Mouse (Mus musculus) CH12.LX (cell line): ENCODE measurements at regions not wholly inside any gene's neighbourhood (a gene's known extent, or its start where the extent isn't known, plus 50 kb on each side); places are given as distances from the start of the nearest gene placed in this dataset.

Source experiments
- CTCF ChIP-seq, 2 experiments: IDR thresholded peaks in 1 of 2; conservative IDR thresholded peaks in 1 of 2; 2 replicates each; pipeline ENCODE4 v1.5.1; 2011 to 2012; ENCODE audit warnings: low read depth in 2 of 2, low read length in 2 of 2, improper control_type of control experiment in 1 of 2, inconsistent platforms in 1 of 2, mild to moderate bottlenecking in 1 of 2, moderate library complexity in 1 of 2
- ELF1 ChIP-seq: IDR thresholded peaks from 2 replicates; pipeline ENCODE4 v1.6.1; 2014; ENCODE audit warnings: low read depth, mild to moderate bottlenecking, inconsistent platforms, low read length, improper control_type of control experiment
- EP300 ChIP-seq: IDR thresholded peaks from 2 replicates; pipeline ENCODE4 v1.6.1; 2011; ENCODE audit warnings: low read length, improper control_type of control experiment
- HCFC1 ChIP-seq: IDR thresholded peaks from 2 replicates; pipeline ENCODE4 v1.6.1; 2012; ENCODE audit warnings: low read depth, mild to moderate bottlenecking, inconsistent platforms, low read length, improper control_type of control experiment
- MAX ChIP-seq: IDR thresholded peaks from 2 replicates; pipeline ENCODE4 v1.6.1; 2011; ENCODE audit warnings: low read length, improper control_type of control experiment
- NELFE ChIP-seq: IDR thresholded peaks from 2 replicates; pipeline ENCODE4 v1.6.1; 2011; ENCODE audit warnings: low read depth, low read length, improper control_type of control experiment
- POLR2A ChIP-seq: IDR thresholded peaks from 2 replicates; pipeline ENCODE4 v1.6.1; 2011; ENCODE audit warnings: low read depth, mild to moderate bottlenecking, improper control_type of control experiment, low read length
- RAD21 ChIP-seq: IDR thresholded peaks from 2 replicates; pipeline ENCODE4 v1.6.1; 2011; ENCODE audit warnings: low read depth, mild to moderate bottlenecking, low read length, improper control_type of control experiment, moderate library complexity
- SIN3A ChIP-seq: IDR thresholded peaks from 2 replicates; pipeline ENCODE4 v1.6.1; 2012; ENCODE audit warnings: low read length, improper control_type of control experiment, inconsistent platforms
- TCF12 ChIP-seq: IDR thresholded peaks from 2 replicates; pipeline ENCODE4 v1.6.1; 2014; ENCODE audit warnings: low read depth, mild to moderate bottlenecking, inconsistent platforms, low read length, improper control_type of control experiment
- USF1 ChIP-seq: IDR thresholded peaks from 2 replicates; pipeline ENCODE4 v1.6.1; 2014; ENCODE audit warnings: low read depth, mild to moderate bottlenecking, inconsistent platforms, low read length, improper control_type of control experiment
- ZNF384 ChIP-seq: IDR thresholded peaks from 2 replicates; pipeline ENCODE4 v1.6.1; 2012; ENCODE audit warnings: low read depth, low read length, improper control_type of control experiment, inconsistent platforms

DNA sequence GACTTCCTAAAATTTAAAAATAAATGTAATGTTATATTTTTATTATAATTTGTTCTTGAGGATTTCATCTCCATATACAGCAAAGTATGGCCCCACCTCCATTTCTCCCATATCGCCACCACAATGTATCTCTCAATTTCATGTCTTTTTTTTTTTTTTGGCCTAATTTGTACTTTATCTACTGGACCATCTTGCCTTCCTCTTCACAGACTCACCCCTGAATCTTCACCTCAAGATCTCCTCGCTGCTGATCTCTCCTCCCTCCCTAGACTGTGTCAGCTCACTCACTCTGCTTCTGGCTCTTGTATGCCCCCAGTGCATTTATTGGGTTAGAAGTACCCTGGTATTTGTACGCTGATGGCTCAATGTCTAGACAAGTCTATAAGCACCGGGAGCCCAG is 269.4 kb upstream of the Chd6 start:
- no peak for TF ChIP-seq CTCF (conservative IDR thresholded peaks at IDR 0.05 in 1 of 2, IDR thresholded peaks at IDR 0.05 in 1 of 2; ENCODE audit: low read depth in 2 of 2, low read length in 2 of 2)
- no peak for TF ChIP-seq ELF1
- no peak for TF ChIP-seq RAD21
- TF ChIP-seq ZNF384 = no peak
- TF ChIP-seq NELFE = no peak
- no peak for TF ChIP-seq TCF12
- TF ChIP-seq POLR2A = no peak
- no peak for TF ChIP-seq MAX
- no peak for TF ChIP-seq EP300
- TF ChIP-seq USF1 = no peak
- TF ChIP-seq HCFC1 = no peak
- TF ChIP-seq SIN3A = no peak
